In genomic region chr17:27011167-27011566, GRCm38 (mm10) we compare ENCODE assay signal across 17 mouse cellular contexts.
"Had no signal": no experiment of that assay in that cellular context is flagged by ENCODE, and none has a peak within 500 bp of the region (broad histone marks: within the 10 kb centered on the region; RNA-seq: fewer than 3 reads in every experiment).

No protein-coding gene starts in this region.

- H3K9ac ChIP-seq: limb, embryonic 13.5 days; liver, embryonic 12.5 days; liver, embryonic 15.5 days; lung, embryonic 15.5 days; midbrain, embryonic 13.5 days; neural tube, embryonic 13.5 days; stomach, embryonic 15.5 days had no signal

- H3K9me3 ChIP-seq: limb, embryonic 10.5 days; limb, embryonic 13.5 days; liver, embryonic 12.5 days; liver, embryonic 15.5 days; lung, embryonic 15.5 days; megakaryocyte, embryonic 14.5 days; midbrain, embryonic 10.5 days; midbrain, embryonic 13.5 days; neural tube, embryonic 13.5 days; stomach, embryonic 15.5 days had no signal

- ATAC-seq: intestine, embryonic 16.5 days; midbrain, embryonic 13.5 days had no signal

- H3K36me3 ChIP-seq: limb, embryonic 10.5 days; limb, embryonic 13.5 days; liver, embryonic 12.5 days; liver, embryonic 15.5 days; lung, embryonic 15.5 days; midbrain, embryonic 10.5 days; midbrain, embryonic 13.5 days; neural tube, embryonic 13.5 days; stomach, embryonic 15.5 days had no signal

- DNase-seq: kidney, adult 18-20 months; kidney, adult 9 months; kidney, postnatal 14 days; lung, postnatal 10 days; right cerebral cortex, postnatal 25 days had no signal

- H3K4me2 ChIP-seq: limb, embryonic 13.5 days; lung, embryonic 15.5 days; midbrain, embryonic 13.5 days; neural tube, embryonic 13.5 days; stomach, embryonic 15.5 days had no signal

- H3K27ac ChIP-seq: limb, embryonic 13.5 days; liver, embryonic 12.5 days; liver, embryonic 15.5 days; lung, embryonic 15.5 days; midbrain, embryonic 10.5 days; midbrain, embryonic 13.5 days; neural tube, embryonic 13.5 days; stomach, embryonic 15.5 days had no signal

- H3K4me3 ChIP-seq: limb, embryonic 13.5 days; lung, embryonic 15.5 days; midbrain, embryonic 10.5 days; midbrain, embryonic 13.5 days; myocyte; neural tube, embryonic 13.5 days; stomach, embryonic 15.5 days had no signal

- H3K4me1 ChIP-seq: lung, embryonic 15.5 days had no signal

- H3K27me3 ChIP-seq: limb, embryonic 13.5 days; liver, embryonic 12.5 days; liver, embryonic 15.5 days; lung, embryonic 15.5 days; midbrain, embryonic 13.5 days; neural tube, embryonic 13.5 days; stomach, embryonic 15.5 days had no signal
